Mouse (Mus musculus) heart, adult 18-20 months (tissue): ENCODE results near the gene Cmss1. TPM values are rescaled to one million over a fixed set of nuclear protein-coding genes. Genes with fewer than 3 reads are reported as not detected.

ENCODE experiments used
- DNase-seq, 2 experiments: peaks; one replicate each; pipeline ENCODE4 v3.0.0; 2021 to 2022; ENCODE audit warnings: mixed read lengths in 1 of 2
- total RNA-seq, 2 experiments: library from RNA; stranded (reverse); gene quantifications; 2 replicates each; pipeline ENCODE4 v1.2.3; 2021

Gene Cmss1
- total RNA-seq, 2 experiments from 2014 or later: 70.2 to 79.9 TPM

DNA sequence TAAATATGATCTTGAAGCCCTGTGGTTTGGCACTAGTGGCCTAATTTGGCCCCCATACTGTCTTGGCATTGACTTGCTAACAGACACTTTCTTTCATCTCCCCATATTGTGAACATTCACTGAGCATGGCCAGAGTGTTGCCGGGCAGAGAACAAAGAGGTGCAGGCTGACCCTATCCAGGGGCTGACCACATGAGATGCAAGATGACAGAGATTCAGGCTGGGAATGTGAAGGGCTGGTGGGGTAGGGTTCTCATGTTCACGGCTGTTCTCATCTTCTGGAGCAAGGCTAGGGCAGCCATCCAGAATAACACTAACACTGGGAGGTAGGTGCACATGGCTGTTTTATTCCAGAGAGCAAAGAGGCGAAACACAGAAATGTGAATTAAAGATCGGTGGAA lies 92.3 kb downstream of the Cmss1 start:
- no peak for DNase-seq

GRCm38 (mm10) chr16:57513562-57513961 lies 93.1 kb downstream of the Cmss1 start:
- DNase-seq: no peak

DNA sequence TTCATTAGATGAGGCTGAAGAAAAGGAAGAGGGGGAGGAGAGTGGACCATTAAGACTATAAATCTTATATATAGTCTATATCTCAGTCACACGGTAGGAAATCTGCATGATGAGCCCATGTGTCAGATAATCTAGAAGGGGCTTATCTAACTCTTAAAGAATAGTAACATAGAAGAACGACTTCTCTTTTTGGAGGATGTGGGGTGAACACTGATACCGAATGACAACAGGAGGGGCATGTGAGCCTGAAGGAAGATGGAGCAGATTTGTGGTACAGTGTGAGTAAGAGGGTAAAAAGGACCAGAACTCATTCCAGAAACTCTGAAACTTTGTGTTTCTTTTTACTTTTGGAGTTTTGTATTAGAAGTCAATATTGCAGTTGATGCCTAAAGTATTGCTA lies 97.6 kb downstream of the Cmss1 start:
- no peak for DNase-seq

GRCm38 (mm10) chr16:57508351-57508750 lies 98.3 kb downstream of the Cmss1 start:
- DNase-seq: peak in 1 of 2 experiments; percentile 31

DNA sequence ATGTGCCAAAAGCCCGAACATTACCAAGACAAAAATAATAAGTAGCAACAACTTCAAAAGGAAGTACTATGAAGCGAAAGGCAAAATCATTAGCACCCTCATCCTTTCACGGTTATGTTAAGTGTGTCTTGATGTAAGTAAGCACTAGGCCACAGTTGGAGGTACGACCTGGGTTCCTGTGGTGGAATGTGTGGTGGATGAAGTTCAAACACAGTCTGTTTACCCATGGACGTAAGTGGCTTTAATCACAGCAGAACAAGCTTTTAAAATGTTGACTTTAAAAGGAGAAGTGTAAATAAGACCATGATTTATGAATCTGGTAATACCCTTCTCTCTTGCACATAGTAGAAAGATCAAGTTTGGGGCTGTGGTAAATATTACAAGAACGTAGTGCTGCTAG lies 100.5 kb downstream of the Cmss1 start:
- no peak for DNase-seq

DNA sequence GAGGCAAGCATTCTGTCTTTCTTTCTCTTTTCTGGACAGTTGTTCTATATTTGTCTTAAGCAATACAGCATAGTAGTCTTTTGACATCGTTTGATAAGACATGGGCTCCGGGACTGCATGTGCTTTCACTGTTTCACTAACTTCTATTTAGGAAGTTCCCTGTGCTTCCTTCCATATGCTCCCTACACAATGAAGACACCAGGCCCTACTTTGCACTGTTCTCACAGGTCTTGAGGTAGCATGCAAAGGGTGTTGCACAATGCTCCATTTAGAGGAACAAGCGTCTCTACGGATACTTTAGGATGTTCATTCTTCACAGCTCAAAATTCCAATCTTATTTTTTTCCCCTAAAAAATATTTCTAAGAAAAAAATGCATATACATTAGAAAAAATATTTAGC lies 101.9 kb downstream of the Cmss1 start:
- no peak for DNase-seq

DNA sequence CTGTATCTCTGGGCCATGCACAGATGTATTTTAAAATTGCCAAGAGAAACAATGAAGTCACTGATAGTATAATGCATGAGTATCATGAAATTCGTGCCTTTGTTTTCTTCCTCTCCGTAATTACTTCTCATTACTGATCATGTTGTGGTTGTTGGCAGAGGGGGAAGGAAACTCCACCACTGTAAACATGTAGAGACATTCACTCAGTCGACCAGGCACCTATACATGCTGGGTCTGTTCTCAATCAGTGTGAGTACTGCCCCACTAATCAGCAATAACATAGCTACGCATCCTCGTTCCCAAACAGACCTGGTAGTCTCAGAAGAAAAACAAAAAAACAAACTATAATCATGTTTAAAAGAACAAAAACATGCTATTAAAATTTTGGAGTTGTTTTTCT lies 103.9 kb downstream of the Cmss1 start:
- DNase-seq: no peak

- no peak for DNase-seq
These were observed 104.4 kb downstream of the Cmss1 start for GRCm38 (mm10) chr16:57502230-57502629.

GRCm38 (mm10) chr16:57500851-57501250 lies 105.8 kb downstream of the Cmss1 start:
- DNase-seq: no peak

DNA sequence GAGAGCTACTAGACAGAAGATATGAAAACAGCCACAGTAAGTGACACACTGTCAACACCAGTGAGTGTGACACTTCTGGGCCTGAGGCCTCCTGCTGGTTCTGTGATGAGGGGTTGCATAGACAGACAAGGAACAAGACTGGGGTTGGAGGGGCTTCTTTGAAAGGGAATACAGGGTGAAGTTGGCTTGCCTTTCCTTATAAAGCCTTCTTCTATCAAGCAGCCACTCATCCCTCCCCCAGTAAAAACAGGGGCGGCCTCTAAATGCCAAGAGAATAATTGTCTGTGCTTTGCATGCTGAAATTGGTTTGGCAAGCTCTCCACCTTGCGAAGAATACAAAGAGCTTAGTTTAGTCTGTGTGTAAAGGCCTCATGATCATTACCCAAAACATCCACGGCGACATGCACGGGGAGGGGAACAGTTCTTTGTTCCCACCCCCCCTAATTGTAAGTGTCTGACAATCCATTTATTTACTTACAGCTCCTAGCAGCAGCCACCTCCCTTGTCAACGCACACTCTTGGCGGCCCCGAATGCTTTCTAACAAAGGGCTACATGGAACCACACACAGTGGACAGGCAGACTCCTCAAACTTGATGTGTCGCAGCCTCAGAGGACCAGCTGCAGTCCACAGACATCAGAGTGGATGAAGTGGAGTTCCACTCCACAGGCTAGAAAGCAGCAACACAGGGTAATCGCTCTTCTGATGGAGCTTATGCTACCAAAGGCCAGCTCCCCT lies 110.1 kb downstream of the Cmss1 start:
- DNase-seq: no peak

GRCm38 (mm10) chr16:57495476-57496203 lies 111.0 kb downstream of the Cmss1 start:
- DNase-seq: no peak

- DNase-seq: no peak
These were observed 114.8 kb downstream of the Cmss1 start for GRCm38 (mm10) chr16:57491853-57492252.

GRCm38 (mm10) chr16:57490691-57491090 lies 116.0 kb downstream of the Cmss1 start:
- DNase-seq: no peak

DNA sequence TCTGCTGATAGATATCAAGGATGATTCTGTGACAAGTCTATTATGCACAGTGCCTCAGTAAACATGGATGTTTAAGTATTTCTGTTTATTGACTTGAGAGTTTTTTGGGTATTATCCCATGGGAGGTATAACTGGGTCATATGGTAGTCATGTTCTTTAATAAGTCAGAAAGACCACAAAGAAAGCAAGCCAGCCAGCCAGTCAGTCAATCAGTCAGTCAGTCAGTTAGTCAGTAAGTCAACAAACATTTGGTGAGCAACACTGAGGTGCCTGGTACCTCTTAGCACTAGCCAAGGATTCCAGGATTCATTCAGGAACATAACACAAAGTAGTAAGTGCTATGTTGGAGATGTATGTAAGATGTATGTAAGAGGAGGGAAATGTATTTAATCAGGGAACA lies 118.0 kb downstream of the Cmss1 start:
- DNase-seq: no peak

DNA sequence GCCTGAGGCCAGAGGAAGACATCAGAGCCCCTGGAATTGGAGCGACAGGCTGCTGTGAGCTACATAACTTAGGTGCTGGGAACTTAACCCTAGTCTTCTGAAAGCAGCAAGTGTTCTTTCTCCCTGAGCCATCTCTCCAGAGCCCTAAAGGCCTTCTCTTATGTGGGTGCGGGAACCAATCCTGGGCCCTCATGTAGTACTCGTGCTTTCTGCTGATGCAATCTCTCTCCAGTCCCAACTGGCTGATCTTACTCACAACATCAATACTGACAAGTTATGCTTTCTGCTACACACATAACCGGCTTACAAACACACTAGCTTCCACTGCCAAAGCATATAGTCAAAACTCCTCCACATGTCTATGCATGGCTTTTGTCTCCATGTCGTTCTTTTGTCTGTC lies 120.4 kb downstream of the Cmss1 start:
- no peak for DNase-seq

GRCm38 (mm10) chr16:57485265-57485664 lies 121.4 kb downstream of the Cmss1 start:
- DNase-seq: peak in 1 of 2 experiments; percentile 67

DNA sequence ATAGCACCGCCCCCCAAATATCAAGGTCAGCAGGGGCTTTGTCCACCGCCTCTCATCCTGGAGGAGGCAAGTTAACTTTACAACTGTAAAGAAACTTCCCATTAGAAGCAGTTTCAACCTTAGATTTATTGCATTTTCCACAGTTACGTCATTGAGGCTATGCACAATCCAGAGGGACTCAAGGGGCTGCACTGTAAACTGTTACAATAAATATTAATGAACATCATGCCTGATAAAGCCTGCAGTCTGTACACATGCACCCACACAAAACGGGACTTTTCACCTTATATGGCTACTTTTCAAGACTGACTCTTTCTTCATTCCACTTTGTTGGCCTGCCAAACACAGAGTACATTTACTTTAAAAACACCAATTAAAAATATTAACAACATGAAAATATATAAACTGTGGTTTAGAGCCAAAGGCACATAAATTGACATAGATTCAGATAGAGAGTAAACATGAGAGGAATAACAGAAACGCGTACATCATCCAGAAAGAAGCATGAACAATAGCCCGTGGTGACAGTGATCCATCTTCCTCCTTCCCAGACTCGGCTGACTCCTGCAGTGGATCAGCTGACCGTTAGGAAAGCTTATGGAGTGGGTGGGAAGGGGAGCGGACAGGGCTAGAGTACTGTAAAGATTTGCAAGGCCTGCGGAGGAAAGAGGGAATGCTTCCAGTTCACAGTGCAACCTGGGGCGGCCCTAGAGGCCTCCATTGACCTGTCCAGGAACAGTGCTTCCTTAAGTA lies 122.4 kb downstream of the Cmss1 start:
- DNase-seq: no peak

DNA sequence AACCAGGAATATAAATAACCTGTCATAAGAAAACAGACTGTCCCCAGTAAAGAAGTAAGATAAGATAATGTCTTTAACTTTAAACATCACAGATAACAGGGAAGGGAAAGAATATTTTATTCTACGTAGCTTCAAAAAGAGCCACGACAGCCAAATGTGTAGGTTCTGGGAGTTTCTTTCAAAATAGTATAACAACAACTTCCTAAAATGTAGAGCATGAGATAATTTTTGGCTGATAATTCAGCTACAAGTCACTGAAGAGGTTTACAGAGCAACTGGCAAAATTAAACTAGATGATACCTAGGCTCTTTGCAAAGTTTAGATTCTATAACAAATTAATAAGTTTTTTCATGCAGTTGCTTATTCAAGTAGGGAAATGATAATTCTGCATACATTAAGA lies 123.2 kb downstream of the Cmss1 start:
- DNase-seq: no peak

DNA sequence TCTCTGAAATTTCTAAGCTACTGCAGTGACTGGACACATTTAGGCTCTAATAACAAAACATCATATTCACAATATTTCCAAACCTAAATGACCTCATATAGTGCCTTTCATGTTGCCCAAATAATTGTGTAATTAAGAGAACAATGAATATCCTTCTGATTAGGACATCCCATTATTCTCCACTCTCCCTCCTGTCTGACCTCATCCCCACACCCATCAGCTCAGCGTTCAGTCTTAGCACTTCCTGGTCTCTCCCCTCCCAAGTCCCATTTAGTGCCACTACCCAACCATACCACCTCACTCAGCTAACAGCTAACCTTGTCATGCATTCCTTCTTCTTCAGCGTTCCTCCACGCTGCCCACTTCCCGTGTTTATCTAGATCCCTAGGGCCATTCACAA lies 123.8 kb downstream of the Cmss1 start:
- no peak for DNase-seq

GRCm38 (mm10) chr16:57482264-57482663 lies 124.4 kb downstream of the Cmss1 start:
- DNase-seq: no peak

DNA sequence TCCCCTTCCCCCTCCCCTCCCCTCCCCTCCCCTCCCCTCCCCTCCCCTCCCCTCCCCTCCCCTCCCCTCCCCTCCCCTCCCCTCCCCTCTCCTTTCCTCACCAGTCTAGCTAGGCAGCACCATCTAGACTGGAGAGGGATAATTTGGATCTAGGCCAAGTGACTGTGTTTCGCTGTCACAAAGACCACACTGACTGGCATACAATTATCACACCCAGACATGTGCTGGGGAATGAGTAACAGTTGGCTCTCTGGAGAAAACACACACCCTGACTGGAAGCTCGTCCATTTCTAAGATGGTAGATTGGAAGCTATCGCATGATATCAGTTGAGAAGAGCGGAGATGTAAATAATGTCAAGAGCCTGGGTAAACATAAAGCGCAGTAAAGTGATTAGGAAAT lies 126.9 kb downstream of the Cmss1 start:
- no peak for DNase-seq

DNA sequence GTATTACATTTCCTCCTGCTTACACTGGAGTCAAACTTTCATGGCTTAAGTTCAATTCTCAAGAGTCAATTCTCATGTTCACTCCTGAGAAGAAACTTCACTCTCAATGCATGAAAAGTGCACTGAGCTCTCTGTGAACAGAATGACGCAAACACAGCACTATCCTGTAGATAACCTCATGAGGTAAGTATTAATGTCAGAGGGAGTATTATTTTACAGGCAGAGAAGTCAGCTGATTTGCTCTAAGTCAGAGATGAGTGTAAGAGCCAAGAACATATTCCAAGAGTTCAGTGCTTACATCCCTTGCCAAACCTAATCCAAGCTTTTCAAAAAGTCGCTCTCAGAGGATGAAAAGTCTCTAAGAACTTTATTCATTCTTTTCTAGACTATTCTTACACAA lies 128.2 kb downstream of the Cmss1 start:
- DNase-seq: peak; percentile 30 to 32

- no peak for DNase-seq
These were observed 133.1 kb downstream of the Cmss1 start for GRCm38 (mm10) chr16:57473415-57474085.
